In the genomic region with DNA sequence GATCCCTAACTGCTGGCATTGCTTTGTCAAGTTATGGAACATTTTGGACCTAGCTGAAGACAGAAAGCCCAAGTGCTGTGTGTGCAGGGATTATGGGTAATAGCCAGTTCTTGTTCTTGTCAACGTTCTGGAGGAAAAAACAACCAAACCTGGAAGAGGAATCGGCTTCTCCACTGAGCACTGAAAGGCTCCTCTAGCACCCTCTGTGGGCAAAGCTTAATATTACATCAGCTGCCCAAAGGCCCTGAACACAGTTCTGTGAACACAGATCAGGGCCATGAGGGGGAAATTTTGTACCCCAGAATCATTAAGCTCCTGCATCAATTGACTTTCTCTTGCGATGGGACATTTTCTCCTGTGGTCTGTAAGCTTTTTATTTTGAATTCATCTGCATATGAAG, we compare ENCODE assay signal across 9 mouse cellular contexts.
DNase-seq lines count a peak whose midpoint lies in the region; ATAC-seq and TF ChIP-seq lines count a peak whose summit lies in the region.
"Had no signal": no experiment of that assay in that cellular context is flagged by ENCODE, and none has a peak within 500 bp of the region (broad histone marks: within the 10 kb centered on the region; RNA-seq: fewer than 3 reads in every experiment).

No protein-coding gene starts in this region.

- no peak overlapping the region for H3K9ac ChIP-seq in kidney, embryonic 14.5 days (ENCODE audit: low read depth, low read length)
- H3K9ac ChIP-seq in stomach, postnatal 0 days (ENCODE audit: low read length), result no peak overlapping the region
- H3K9ac ChIP-seq: hindbrain, embryonic 15.5 days had no signal

- H3K4me2 ChIP-seq in kidney, embryonic 14.5 days (replicated peaks; ENCODE audit: low read depth, low read length), result no peak overlapping the region
- no peak overlapping the region for H3K4me2 ChIP-seq in stomach, postnatal 0 days (replicated peaks; ENCODE audit: low read depth)
- H3K4me2 ChIP-seq: hindbrain, embryonic 15.5 days had no signal

- H3K9me3 ChIP-seq in kidney, embryonic 14.5 days (ENCODE audit: control insufficient read depth, low read length), result no peaks in the 10 kb centered on the region; the same call in 1 of the 2 replicates
- no peaks in the 10 kb centered on the region for H3K9me3 ChIP-seq in stomach, postnatal 0 days (ENCODE audit: control insufficient read depth, low read length)
- H3K9me3 ChIP-seq: hindbrain, embryonic 15.5 days had no signal

- ATAC-seq in kidney, embryonic 14.5 days (ENCODE audit: low FRiP score, low TSS enrichment), result no peak
- ATAC-seq in stomach, postnatal 0 days (ENCODE audit: low FRiP score, low TSS enrichment), result no peak

- TF ChIP-seq CTCF in stomach, postnatal 0 days (IDR thresholded peaks at IDR 0.05; ENCODE audit: low read depth), result peak; percentile 65

- H3K4me3 ChIP-seq in kidney, embryonic 14.5 days (ENCODE audit: low read length), result no peak overlapping the region
- no peak overlapping the region for H3K4me3 ChIP-seq in stomach, postnatal 0 days (ENCODE audit: low read depth, low read length)
- H3K4me3 ChIP-seq: hindbrain, embryonic 15.5 days had no signal

- H3K4me1 ChIP-seq in kidney, embryonic 14.5 days (ENCODE audit: control insufficient read depth, insufficient read depth, low read length), result no peaks in the 10 kb centered on the region
- H3K4me1 ChIP-seq in stomach, postnatal 0 days (replicated peaks; ENCODE audit: control insufficient read depth, insufficient read depth), result no peaks in the 10 kb centered on the region
- H3K4me1 ChIP-seq: hindbrain, embryonic 15.5 days had no signal

- WGBS in kidney, embryonic 14.5 days, result 45% methylated on average over 3 of the region's 3 CpGs
- 49% methylated on average over 3 of the region's 3 CpGs for WGBS in stomach, postnatal 0 days

- no peaks in the 10 kb centered on the region for H3K27me3 ChIP-seq in kidney, embryonic 14.5 days (ENCODE audit: control insufficient read depth, insufficient read depth, low read length)
- H3K27me3 ChIP-seq in stomach, postnatal 0 days (ENCODE audit: control insufficient read depth, insufficient read depth, low read length), result no peaks in the 10 kb centered on the region
- H3K27me3 ChIP-seq: hindbrain, embryonic 15.5 days had no signal

- peak; percentile 53 for DNase-seq in adrenal gland, postnatal 10 days
- no peak for DNase-seq in adrenal gland, postnatal 4 days (ENCODE audit: low spot score in 2 of 2)
- DNase-seq in kidney, adult 18-20 months, result peak; percentile 19
- DNase-seq in thymus, postnatal 0 days (ENCODE audit: low spot score), result peak; percentile 10
- no peak for DNase-seq in thymus, adult 18-20 months
- DNase-seq in stomach, postnatal 0 days (ENCODE audit: low spot score), result no peak
- no peak for DNase-seq in MN1 (ENCODE audit: low spot score)

- no peaks in the 10 kb centered on the region for H3K36me3 ChIP-seq in kidney, embryonic 14.5 days (ENCODE audit: control insufficient read depth, insufficient read depth, low read length)
- H3K36me3 ChIP-seq in stomach, postnatal 0 days (ENCODE audit: control insufficient read depth, insufficient read depth, low read length), result no peaks in the 10 kb centered on the region
- H3K36me3 ChIP-seq: hindbrain, embryonic 15.5 days had no signal

- no peak overlapping the region for H3K27ac ChIP-seq in kidney, embryonic 14.5 days (ENCODE audit: low read depth, low read length)
- H3K27ac ChIP-seq in stomach, postnatal 0 days (replicated peaks), result no peak overlapping the region
- H3K27ac ChIP-seq: hindbrain, embryonic 15.5 days had no signal

- TF ChIP-seq EP300 in stomach, postnatal 0 days (optimal IDR thresholded peaks at IDR 0.05), result no peak

Comparison
In these comparisons a context has a peak if more than half of its experiments do, and no peak if none do; other contexts are left out.
1. DNase-seq: peak in adrenal gland, postnatal 10 days (single experiment), kidney, adult 18-20 months (single experiment) and thymus, postnatal 0 days (single experiment); none in adrenal gland, postnatal 4 days (0 of 2), thymus, adult 18-20 months (0 of 2), stomach, postnatal 0 days (single experiment) and MN1 (single experiment).